Mouse (Mus musculus) right cerebral cortex, adult 2 months (tissue): Measurements from ENCODE around the gene Csmd2.
A peak's percentile ranks its signal among the peaks of the same experiment; 100 is the strongest.
"Not testable (repeated sequence)": the region's sequence is repeated elsewhere in the genome, so short reads cannot be mapped to it uniquely, and the experiment has no call there.

Experiments
- DNase-seq, 2 experiments: peaks; one replicate each; pipeline ENCODE4 v3.0.0; 2021 to 2022; ENCODE audit warnings: low spot score in 2 of 2

Gene Csmd2

GRCm38 (mm10) chr4:128483891-128484290 lies 496.2 kb downstream of the Csmd2 start:
- no peak for DNase-seq

GRCm38 (mm10) chr4:128484679-128485078 lies 497.0 kb downstream of the Csmd2 start:
- no peak for DNase-seq

- peak; percentile 37 to 41 for DNase-seq
These were observed 502.0 kb downstream of the Csmd2 start for GRCm38 (mm10) chr4:128489521-128490100.

- DNase-seq = no peak
These were observed 504.4 kb downstream of the Csmd2 start for GRCm38 (mm10) chr4:128492055-128492454.

- no peak for DNase-seq
These were observed 512.3 kb downstream of the Csmd2 start for GRCm38 (mm10) chr4:128499980-128500379.

- no peak for DNase-seq
These were observed 519.2 kb downstream of the Csmd2 start for GRCm38 (mm10) chr4:128506878-128507277.

- DNase-seq = peak; percentile 28 to 34
These were observed 522.2 kb downstream of the Csmd2 start for GRCm38 (mm10) chr4:128509885-128510284.

- DNase-seq = no peak
These were observed 526.8 kb downstream of the Csmd2 start for GRCm38 (mm10) chr4:128514496-128514895.

- no peak for DNase-seq
These were observed 533.6 kb downstream of the Csmd2 start for GRCm38 (mm10) chr4:128521276-128521675.

GRCm38 (mm10) chr4:128543378-128543777 lies 555.7 kb downstream of the Csmd2 start:
- peak in 1 of 2 experiments; percentile 33 for DNase-seq

GRCm38 (mm10) chr4:128543956-128544486 lies 556.4 kb downstream of the Csmd2 start:
- not testable (repeated sequence) for DNase-seq

GRCm38 (mm10) chr4:128550756-128551155 lies 563.1 kb downstream of the Csmd2 start:
- no peak for DNase-seq

GRCm38 (mm10) chr4:128554198-128554597 lies 566.5 kb downstream of the Csmd2 start:
- DNase-seq = no peak

GRCm38 (mm10) chr4:128560327-128560726 lies 572.7 kb downstream of the Csmd2 start:
- DNase-seq = no peak

GRCm38 (mm10) chr4:128575811-128576210 lies 588.2 kb downstream of the Csmd2 start:
- DNase-seq = no peak

GRCm38 (mm10) chr4:128579182-128579581 lies 591.5 kb downstream of the Csmd2 start:
- no peak for DNase-seq

- no peak for DNase-seq
These were observed 605.6 kb downstream of the Csmd2 start for GRCm38 (mm10) chr4:128593286-128593685.

GRCm38 (mm10) chr4:128594062-128594461 lies 606.4 kb downstream of the Csmd2 start:
- no peak for DNase-seq

GRCm38 (mm10) chr4:128597801-128598560 lies 610.3 kb downstream of the Csmd2 start:
- DNase-seq = no peak

- DNase-seq = peak in 1 of 2 experiments; percentile 18
These were observed 618.9 kb downstream of the Csmd2 start for GRCm38 (mm10) chr4:128606586-128606985.

- peak in 1 of 2 experiments; percentile 19 for DNase-seq
These were observed 620.0 kb downstream of the Csmd2 start for GRCm38 (mm10) chr4:128607661-128608060.

GRCm38 (mm10) chr4:128609276-128609924 lies 621.7 kb downstream of the Csmd2 start:
- DNase-seq = peak in 1 of 2 experiments; percentile 7
